Comparison of ENCODE assay signal across 15 mouse cellular contexts in genomic region chr12:79615717-79616316, GRCm38 (mm10).
DNase-seq lines count a peak whose midpoint lies in the region; ATAC-seq and TF ChIP-seq lines count a peak whose summit lies in the region.
"Had no signal": no experiment of that assay in that cellular context is flagged by ENCODE, and none has a peak within 500 bp of the region (broad histone marks: within the 10 kb centered on the region; RNA-seq: fewer than 3 reads in every experiment).

No protein-coding gene starts in this region.

- H3K4me1 ChIP-seq in heart, embryonic 15.5 days (replicated peaks), result peaks cover 32% of the 10 kb centered on the region
- peaks cover 24% of the 10 kb centered on the region for H3K4me1 ChIP-seq in liver, postnatal 0 days (ENCODE audit: insufficient read depth)
- H3K4me1 ChIP-seq in liver, embryonic 12.5 days, result peaks cover 42% of the 10 kb centered on the region
- H3K4me1 ChIP-seq in lung, embryonic 15.5 days, result peaks cover 52% of the 10 kb centered on the region
- peaks cover 12% of the 10 kb centered on the region for H3K4me1 ChIP-seq in forebrain, embryonic 15.5 days
- H3K4me1 ChIP-seq in neural tube, embryonic 15.5 days, result peaks cover 11% of the 10 kb centered on the region

- no peak overlapping the region for H3K4me3 ChIP-seq in heart, embryonic 15.5 days
- no peak overlapping the region for H3K4me3 ChIP-seq in liver, postnatal 0 days (ENCODE audit: low read depth, low read length)
- no peak overlapping the region for H3K4me3 ChIP-seq in liver, embryonic 12.5 days
- no peak overlapping the region for H3K4me3 ChIP-seq in lung, embryonic 15.5 days
- H3K4me3 ChIP-seq in forebrain, embryonic 15.5 days, result no peak overlapping the region
- no peak overlapping the region for H3K4me3 ChIP-seq in neural tube, embryonic 15.5 days (replicated peaks)
- H3K4me3 ChIP-seq: liver, embryonic 15.5 days had no signal

- H3K4me2 ChIP-seq in heart, embryonic 15.5 days, result no peak overlapping the region
- H3K4me2 ChIP-seq in liver, postnatal 0 days (ENCODE audit: low read depth, low read length), result no peak overlapping the region
- no peak overlapping the region for H3K4me2 ChIP-seq in liver, embryonic 12.5 days
- no peak overlapping the region for H3K4me2 ChIP-seq in lung, embryonic 15.5 days
- no peak overlapping the region for H3K4me2 ChIP-seq in forebrain, embryonic 15.5 days (replicated peaks)
- H3K4me2 ChIP-seq in neural tube, embryonic 15.5 days, result no peak overlapping the region
- H3K4me2 ChIP-seq: liver, embryonic 15.5 days; midbrain, embryonic 11.5 days had no signal

- H3K9me3 ChIP-seq in heart, embryonic 15.5 days (replicated peaks), result no peaks in the 10 kb centered on the region
- no peaks in the 10 kb centered on the region for H3K9me3 ChIP-seq in liver, postnatal 0 days (ENCODE audit: low read length)
- H3K9me3 ChIP-seq in liver, embryonic 12.5 days (replicated peaks), result no peaks in the 10 kb centered on the region
- no peaks in the 10 kb centered on the region for H3K9me3 ChIP-seq in lung, embryonic 15.5 days
- no peaks in the 10 kb centered on the region for H3K9me3 ChIP-seq in forebrain, embryonic 15.5 days
- no peaks in the 10 kb centered on the region for H3K9me3 ChIP-seq in neural tube, embryonic 15.5 days (replicated peaks)
- H3K9me3 ChIP-seq: liver, embryonic 15.5 days had no signal

- H3K27ac ChIP-seq in heart, embryonic 15.5 days, result peak overlapping the region; percentile 39; the same call in 1 of the 2 replicates
- H3K27ac ChIP-seq in liver, postnatal 0 days (ENCODE audit: low read depth), result peak overlapping the region; percentile 44; the same call in 1 of the 2 replicates
- no peak overlapping the region for H3K27ac ChIP-seq in liver, embryonic 12.5 days
- H3K27ac ChIP-seq in lung, embryonic 15.5 days, result peak overlapping the region; percentile 88
- H3K27ac ChIP-seq in forebrain, embryonic 15.5 days (replicated peaks), result no peak overlapping the region
- H3K27ac ChIP-seq in neural tube, embryonic 15.5 days (replicated peaks), result no peak overlapping the region
- H3K27ac ChIP-seq: liver, embryonic 15.5 days had no signal

- TF ChIP-seq CTCF in liver, postnatal 0 days (IDR thresholded peaks at IDR 0.05; ENCODE audit: low read depth), result no peak

- intact Hi-C loops in heart, postnatal 36 days (cut with DNase I), result no loop called here

- no peak for DNase-seq in heart, postnatal 36 days
- DNase-seq in liver, postnatal 0 days, result no peak
- DNase-seq in layer of hippocampus, postnatal 14 days (ENCODE audit: low spot score in 2 of 2), result no peak
- DNase-seq: adrenal gland, adult 2 months; cerebellum, adult 9-11 months; heart, adult 11 months; heart, postnatal 14 days; thymus, postnatal 4 days had no signal

- ATAC-seq in heart, embryonic 15.5 days (replicated peaks; ENCODE audit: insufficient number of reproducible peaks, insufficient read depth, low FRiP score, low read depth), result no peak
- no peak for ATAC-seq in liver, postnatal 0 days
- ATAC-seq in liver, embryonic 12.5 days, result no peak
- ATAC-seq in lung, embryonic 15.5 days (ENCODE audit: borderline replicate concordance, extremely low read depth, low FRiP score, low TSS enrichment), result peak; percentile 10; the same call in 1 of the 2 replicates
- no peak for ATAC-seq in forebrain, embryonic 15.5 days (replicated peaks)
- ATAC-seq in neural tube, embryonic 15.5 days (ENCODE audit: low FRiP score), result no peak

- TF ChIP-seq EP300 in liver, postnatal 0 days (IDR thresholded peaks at IDR 0.05; ENCODE audit: low read depth), result no peak

- WGBS in heart, embryonic 15.5 days, result 76% methylated on average over 5 of the region's 5 CpGs
- 71% methylated on average over 5 of the region's 5 CpGs for WGBS in liver, postnatal 0 days (ENCODE audit: insufficient replicate concordance)
- WGBS in liver, embryonic 12.5 days (ENCODE audit: insufficient replicate concordance), result 74% methylated on average over 5 of the region's 5 CpGs
- WGBS in lung, embryonic 15.5 days, result 45% methylated on average over 5 of the region's 5 CpGs
- 82% methylated on average over 5 of the region's 5 CpGs for WGBS in forebrain, embryonic 15.5 days
- WGBS in neural tube, embryonic 15.5 days, result 90% methylated on average over 5 of the region's 5 CpGs

- no peak overlapping the region for H3K9ac ChIP-seq in heart, embryonic 15.5 days
- no peak overlapping the region for H3K9ac ChIP-seq in liver, postnatal 0 days (replicated peaks)
- no peak overlapping the region for H3K9ac ChIP-seq in liver, embryonic 12.5 days
- no peak overlapping the region for H3K9ac ChIP-seq in lung, embryonic 15.5 days
- no peak overlapping the region for H3K9ac ChIP-seq in forebrain, embryonic 15.5 days (replicated peaks)
- H3K9ac ChIP-seq in neural tube, embryonic 15.5 days (replicated peaks), result no peak overlapping the region
- H3K9ac ChIP-seq: liver, embryonic 15.5 days had no signal

- no peaks in the 10 kb centered on the region for H3K27me3 ChIP-seq in heart, embryonic 15.5 days
- no peaks in the 10 kb centered on the region for H3K27me3 ChIP-seq in liver, postnatal 0 days (ENCODE audit: insufficient read depth, low read length)
- no peaks in the 10 kb centered on the region for H3K27me3 ChIP-seq in liver, embryonic 12.5 days (replicated peaks)
- no peaks in the 10 kb centered on the region for H3K27me3 ChIP-seq in lung, embryonic 15.5 days
- no peaks in the 10 kb centered on the region for H3K27me3 ChIP-seq in forebrain, embryonic 15.5 days
- H3K27me3 ChIP-seq in neural tube, embryonic 15.5 days (replicated peaks), result no peaks in the 10 kb centered on the region
- H3K27me3 ChIP-seq: liver, embryonic 15.5 days had no signal

- H3K36me3 ChIP-seq in heart, embryonic 15.5 days, result no peaks in the 10 kb centered on the region
- no peaks in the 10 kb centered on the region for H3K36me3 ChIP-seq in liver, postnatal 0 days (replicated peaks; ENCODE audit: insufficient read depth, low read length)
- H3K36me3 ChIP-seq in liver, embryonic 12.5 days, result no peaks in the 10 kb centered on the region
- H3K36me3 ChIP-seq in lung, embryonic 15.5 days, result no peaks in the 10 kb centered on the region
- H3K36me3 ChIP-seq in forebrain, embryonic 15.5 days, result no peaks in the 10 kb centered on the region
- no peaks in the 10 kb centered on the region for H3K36me3 ChIP-seq in neural tube, embryonic 15.5 days
- H3K36me3 ChIP-seq: liver, embryonic 15.5 days had no signal

Comparison
In these comparisons a context has a peak if more than half of its experiments do, and no peak if none do; other contexts are left out.
1. H3K27ac ChIP-seq: peak in heart, embryonic 15.5 days (single experiment), liver, postnatal 0 days (single experiment) and lung, embryonic 15.5 days (single experiment); none in liver, embryonic 12.5 days (single experiment), forebrain, embryonic 15.5 days (single experiment) and neural tube, embryonic 15.5 days (single experiment).